Mouse (Mus musculus): ENCODE measurements around the gene Hic1. TPM values are rescaled to one million over a fixed set of nuclear protein-coding genes. Genes with fewer than 3 reads are reported as not detected.

The Hic1 gene
- polyA plus RNA-seq, 1 experiment from 2014 or later: 2.5 TPM

GRCm38 (mm10) chr11:75166861-75167642 is 2.3 kb downstream of the Hic1 start:
- H3K4me2 ChIP-seq: peak overlapping the region; percentile 99
- peaks cover 81% of the 10 kb centered on the region for H3K27me3 ChIP-seq (ENCODE audit: control insufficient read depth, insufficient read depth, low read length)
- H3K36me3 ChIP-seq (ENCODE audit: control insufficient read depth, insufficient read depth, low read length): no peaks in the 10 kb centered on the region; the same call in 1 of the 2 replicates
- no peaks in the 10 kb centered on the region for H3K9me3 ChIP-seq (replicated peaks; ENCODE audit: control insufficient read depth, low read length)
- WGBS (ENCODE audit: insufficient replicate concordance): 3% methylated on average over 67 of the region's 68 CpGs
- H3K4me1 ChIP-seq (ENCODE audit: control insufficient read depth, insufficient read depth, low read length): peaks cover 59% of the 10 kb centered on the region
- H3K27ac ChIP-seq (ENCODE audit: low read depth, low read length): 0 out of 2 replicates have a peak overlapping the region, but pooled peaks have one; percentile 15
- peak overlapping the region; percentile 79 for H3K9ac ChIP-seq (ENCODE audit: low read depth, low read length)
- peak overlapping the region; percentile 66 for H3K4me3 ChIP-seq (ENCODE audit: low read depth, low read length)
- ATAC-seq (replicated peaks; ENCODE audit: insufficient number of reproducible peaks, low FRiP score, low TSS enrichment): no peak

- no peak for ATAC-seq (replicated peaks; ENCODE audit: insufficient number of reproducible peaks, low FRiP score, low TSS enrichment)
- Histone ChIP-seq H3K9me3 (replicated peaks; ENCODE audit: control insufficient read depth, low read length) (no peaks in the 10 kb centered on the region), H3K27me3 (ENCODE audit: control insufficient read depth, insufficient read depth, low read length) (peaks cover 73% of the 10 kb centered on the region), H3K4me2 (peak overlapping the region; percentile 99), H3K27ac (ENCODE audit: low read depth, low read length) (no peak overlapping the region), H3K36me3 (ENCODE audit: control insufficient read depth, insufficient read depth, low read length) (no peaks in the 10 kb centered on the region; the same call in 1 of the 2 replicates), H3K4me1 (ENCODE audit: control insufficient read depth, insufficient read depth, low read length) (peaks cover 57% of the 10 kb centered on the region), H3K9ac (ENCODE audit: low read depth, low read length) (peak overlapping the region; percentile 79), H3K4me3 (ENCODE audit: low read depth, low read length) (peak overlapping the region; percentile 66)
- 5% methylated on average over 55 of the region's 55 CpGs for WGBS (ENCODE audit: insufficient replicate concordance)
Measured at GRCm38 (mm10) chr11:75166193-75166842, 3.0 kb downstream of the Hic1 start.

DNA sequence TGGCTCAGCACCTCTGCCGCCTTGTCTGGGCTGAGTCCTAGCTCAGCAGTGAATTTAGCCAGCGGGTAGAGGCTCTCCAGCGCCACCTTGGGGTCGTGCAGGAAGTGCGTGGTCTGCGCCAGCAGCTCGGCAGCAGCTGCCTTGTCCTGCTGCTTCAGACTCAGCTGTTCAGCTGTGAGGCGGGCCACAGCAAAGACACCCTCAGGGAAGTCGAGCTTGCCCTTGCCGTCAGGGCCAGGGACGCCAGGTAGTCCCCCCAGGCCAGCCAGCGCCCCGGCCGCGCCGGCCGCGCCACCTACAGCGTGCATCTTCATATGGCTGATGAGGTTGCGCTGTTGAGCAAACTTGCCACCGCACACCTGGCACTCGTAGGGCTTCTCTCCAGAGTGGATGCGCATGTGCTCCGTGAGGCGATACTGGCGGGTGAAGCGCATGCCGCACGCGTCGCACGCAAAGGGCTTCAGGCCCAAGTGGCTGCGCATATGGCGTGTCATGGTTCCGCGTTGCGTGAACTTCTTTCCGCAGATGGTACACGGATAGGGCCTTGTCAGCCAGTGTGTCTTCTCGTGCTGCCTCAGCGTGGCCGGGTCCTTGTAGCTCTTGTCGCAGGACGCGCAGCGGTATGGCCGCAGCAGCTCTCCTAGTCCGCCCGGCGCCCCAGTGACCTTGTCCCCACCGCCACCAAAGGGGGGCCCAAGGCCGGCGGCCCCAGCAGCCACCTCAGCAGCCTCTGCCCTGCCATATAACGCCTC is 3.7 kb downstream of the Hic1 start:
- no peak for ATAC-seq (replicated peaks; ENCODE audit: insufficient number of reproducible peaks, low FRiP score, low TSS enrichment)
- WGBS (ENCODE audit: insufficient replicate concordance): 8% methylated on average over 54 of the region's 54 CpGs
- peaks cover 56% of the 10 kb centered on the region for H3K4me1 ChIP-seq (ENCODE audit: control insufficient read depth, insufficient read depth, low read length)

GRCm38 (mm10) chr11:75164750-75165149 is 4.6 kb downstream of the Hic1 start:
- 18% methylated on average over 15 of the region's 15 CpGs for WGBS (ENCODE audit: insufficient replicate concordance)
- ATAC-seq (replicated peaks; ENCODE audit: insufficient number of reproducible peaks, low FRiP score, low TSS enrichment): no peak
- H3K27ac ChIP-seq (ENCODE audit: low read depth, low read length): no peak overlapping the region
- no peaks in the 10 kb centered on the region for H3K9me3 ChIP-seq (replicated peaks; ENCODE audit: control insufficient read depth, low read length)
- H3K27me3 ChIP-seq (ENCODE audit: control insufficient read depth, insufficient read depth, low read length): peaks cover 58% of the 10 kb centered on the region
- H3K9ac ChIP-seq (ENCODE audit: low read depth, low read length): peak overlapping the region; percentile 50
- peaks cover 48% of the 10 kb centered on the region for H3K4me1 ChIP-seq (ENCODE audit: control insufficient read depth, insufficient read depth, low read length)
- H3K36me3 ChIP-seq (ENCODE audit: control insufficient read depth, insufficient read depth, low read length): peaks cover 9% of the 10 kb centered on the region
- H3K4me3 ChIP-seq (ENCODE audit: low read depth, low read length): peak overlapping the region; percentile 66; the same call in 1 of the 2 replicates
- H3K4me2 ChIP-seq: peak overlapping the region; percentile 99

More for the DNA sequence above, 3.7 kb downstream of the Hic1 start:
- H3K4me2 ChIP-seq: peak overlapping the region; percentile 99
- no peaks in the 10 kb centered on the region for H3K9me3 ChIP-seq (replicated peaks; ENCODE audit: control insufficient read depth, low read length)
- peaks cover 66% of the 10 kb centered on the region for H3K27me3 ChIP-seq (ENCODE audit: control insufficient read depth, insufficient read depth, low read length)
- H3K36me3 ChIP-seq (ENCODE audit: control insufficient read depth, insufficient read depth, low read length): peaks cover under 1% of the 10 kb centered on the region
- H3K9ac ChIP-seq (ENCODE audit: low read depth, low read length): peak overlapping the region; percentile 79
- H3K27ac ChIP-seq (ENCODE audit: low read depth, low read length): no peak overlapping the region
- peak overlapping the region; percentile 66 for H3K4me3 ChIP-seq (ENCODE audit: low read depth, low read length)

- WGBS (ENCODE audit: insufficient replicate concordance): 63% methylated on average over 2 of the region's 2 CpGs
- H3K4me3 ChIP-seq (ENCODE audit: low read depth, low read length): no peak overlapping the region
- no peaks in the 10 kb centered on the region for H3K9me3 ChIP-seq (replicated peaks; ENCODE audit: control insufficient read depth, low read length)
- no peak overlapping the region for H3K4me2 ChIP-seq
- ATAC-seq (replicated peaks; ENCODE audit: insufficient number of reproducible peaks, low FRiP score, low TSS enrichment): no peak
- H3K36me3 ChIP-seq (ENCODE audit: control insufficient read depth, insufficient read depth, low read length): peaks cover 14% of the 10 kb centered on the region
- H3K4me1 ChIP-seq (ENCODE audit: control insufficient read depth, insufficient read depth, low read length): peaks cover 43% of the 10 kb centered on the region; the same call in 1 of the 2 replicates
- peaks cover 51% of the 10 kb centered on the region for H3K27me3 ChIP-seq (ENCODE audit: control insufficient read depth, insufficient read depth, low read length)
- H3K27ac ChIP-seq (ENCODE audit: low read depth, low read length): no peak overlapping the region
- H3K9ac ChIP-seq (ENCODE audit: low read depth, low read length): no peak overlapping the region
Measured at GRCm38 (mm10) chr11:75164051-75164450, 5.3 kb downstream of the Hic1 start.

GRCm38 (mm10) chr11:75163379-75163778 is 5.9 kb downstream of the Hic1 start:
- Histone ChIP-seq H3K9ac (ENCODE audit: low read depth, low read length) (no peak overlapping the region), H3K9me3 (replicated peaks; ENCODE audit: control insufficient read depth, low read length) (no peaks in the 10 kb centered on the region), H3K4me2 (no peak overlapping the region), H3K27ac (ENCODE audit: low read depth, low read length) (no peak overlapping the region), H3K27me3 (ENCODE audit: control insufficient read depth, insufficient read depth, low read length) (peaks cover 45% of the 10 kb centered on the region), H3K4me3 (ENCODE audit: low read depth, low read length) (no peak overlapping the region), H3K4me1 (ENCODE audit: control insufficient read depth, insufficient read depth, low read length) (peaks cover 43% of the 10 kb centered on the region; the same call in 1 of the 2 replicates), H3K36me3 (ENCODE audit: control insufficient read depth, insufficient read depth, low read length) (peaks cover 14% of the 10 kb centered on the region)
- no peak for ATAC-seq (replicated peaks; ENCODE audit: insufficient number of reproducible peaks, low FRiP score, low TSS enrichment)
- 82% methylated on average over 6 of the region's 6 CpGs for WGBS (ENCODE audit: insufficient replicate concordance)

DNA sequence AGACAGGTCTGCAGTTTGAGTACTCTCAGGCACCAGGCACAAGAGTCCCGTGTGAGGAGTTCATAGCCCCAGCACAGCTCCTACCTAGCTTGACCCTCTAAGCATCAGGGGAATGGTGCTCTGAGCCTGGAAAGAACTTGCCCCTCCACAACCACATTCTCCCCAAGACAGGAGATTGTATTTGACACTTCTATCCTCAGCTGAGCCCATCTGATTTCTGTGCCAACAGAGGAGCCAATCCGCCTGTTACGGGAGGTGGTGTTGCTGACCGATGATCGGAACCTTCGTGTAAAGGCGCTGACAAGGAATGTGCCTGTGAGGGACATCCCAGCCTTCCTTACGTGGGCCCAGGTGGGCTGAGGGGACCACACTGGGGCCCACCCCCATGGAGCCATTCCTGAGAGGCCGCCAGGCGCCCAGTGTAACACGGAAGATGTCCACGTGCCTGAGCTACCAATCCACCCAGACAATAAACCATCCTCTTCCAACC is 6.7 kb downstream of the Hic1 start:
- 90% methylated on average over 12 of the region's 12 CpGs for WGBS (ENCODE audit: insufficient replicate concordance)
- Histone ChIP-seq H3K9ac (ENCODE audit: low read depth, low read length) (no peak overlapping the region), H3K36me3 (ENCODE audit: control insufficient read depth, insufficient read depth, low read length) (peaks cover 14% of the 10 kb centered on the region), H3K4me3 (ENCODE audit: low read depth, low read length) (no peak overlapping the region), H3K27ac (ENCODE audit: low read depth, low read length) (no peak overlapping the region), H3K9me3 (replicated peaks; ENCODE audit: control insufficient read depth, low read length) (no peaks in the 10 kb centered on the region), H3K4me2 (no peak overlapping the region), H3K27me3 (ENCODE audit: control insufficient read depth, insufficient read depth, low read length) (peaks cover 40% of the 10 kb centered on the region), H3K4me1 (ENCODE audit: control insufficient read depth, insufficient read depth, low read length) (peaks cover 41% of the 10 kb centered on the region; the same call in 1 of the 2 replicates)
- ATAC-seq (replicated peaks; ENCODE audit: insufficient number of reproducible peaks, low FRiP score, low TSS enrichment): no peak

GRCm38 (mm10) chr11:75161417-75162008 is 7.8 kb downstream of the Hic1 start:
- Histone ChIP-seq H3K9me3 (replicated peaks; ENCODE audit: control insufficient read depth, low read length) (no peaks in the 10 kb centered on the region), H3K27ac (ENCODE audit: low read depth, low read length) (peak overlapping the region; percentile 15; the same call in 1 of the 2 replicates), H3K4me1 (ENCODE audit: control insufficient read depth, insufficient read depth, low read length) (peaks cover 39% of the 10 kb centered on the region), H3K9ac (ENCODE audit: low read depth, low read length) (0 out of 2 replicates have a peak overlapping the region, but pooled peaks have one; percentile 10), H3K27me3 (ENCODE audit: control insufficient read depth, insufficient read depth, low read length) (peaks cover 29% of the 10 kb centered on the region), H3K4me2 (no peak overlapping the region), H3K4me3 (ENCODE audit: low read depth, low read length) (no peak overlapping the region), H3K36me3 (ENCODE audit: control insufficient read depth, insufficient read depth, low read length) (peaks cover 14% of the 10 kb centered on the region)
- no peak for ATAC-seq (replicated peaks; ENCODE audit: insufficient number of reproducible peaks, low FRiP score, low TSS enrichment)
- 42% methylated on average over 4 of the region's 4 CpGs for WGBS (ENCODE audit: insufficient replicate concordance)
